Mouse (Mus musculus): ENCODE data around the gene Nnmt. TPM values are rescaled to one million over a fixed set of nuclear protein-coding genes. Genes with fewer than 3 reads are reported as not detected.

The Nnmt gene
- polyA plus RNA-seq, 1 experiment from 2014 or later: 2.2 TPM

Other genes starting within 250 kb of the Nnmt start
- 116 TPM in 2 replicates for gene Rexo2, start 124.5 kb downstream of the Nnmt start, polyA plus RNA-seq (2015; fragmentation: Nextera tagmentation; extraction: Ambion mirVana)
- gene Rbm7, start 109.9 kb downstream of the Nnmt start, polyA plus RNA-seq (2015; fragmentation: Nextera tagmentation; extraction: Ambion mirVana): 119 and 125 TPM in 2 replicates
- 33.7 and 38.8 TPM in 2 replicates for gene Gm5617, start 109.7 kb downstream of the Nnmt start, polyA plus RNA-seq (2015; fragmentation: Nextera tagmentation; extraction: Ambion mirVana)
- gene Zbtb16, start 231.1 kb upstream of the Nnmt start, polyA plus RNA-seq (2015; fragmentation: Nextera tagmentation; extraction: Ambion mirVana): 1.2 and 2.1 TPM in 2 replicates

Measured in kidney, embryonic 15.5 days (tissue).